9 mouse cellular contexts compared by ENCODE assay signal in genomic region chr11:28852361-28852919, GRCm38 (mm10). TPM values are rescaled to one million over a fixed set of nuclear protein-coding genes. Genes with fewer than 3 reads are reported as not detected.
DNase-seq lines count a peak whose midpoint lies in the region; ATAC-seq and TF ChIP-seq lines count a peak whose summit lies in the region.
"Had no signal": no experiment of that assay in that cellular context is flagged by ENCODE, and none has a peak within 500 bp of the region (broad histone marks: within the 10 kb centered on the region; RNA-seq: fewer than 3 reads in every experiment).

No protein-coding gene starts in this region.

- H3K4me1 ChIP-seq in lung, embryonic 14.5 days (ENCODE audit: insufficient read depth) = 0 out of 2 replicates have a peak, but pooled peaks cover 4% of the 10 kb centered on the region
- H3K4me1 ChIP-seq in forebrain, embryonic 11.5 days (replicated peaks; ENCODE audit: control insufficient read depth, insufficient read depth, low read length) = no peaks in the 10 kb centered on the region
- peaks cover 4% of the 10 kb centered on the region; the same call in 1 of the 2 replicates for H3K4me1 ChIP-seq in intestine, embryonic 15.5 days (replicated peaks)
- H3K4me1 ChIP-seq in neural tube, embryonic 14.5 days (ENCODE audit: control insufficient read depth, insufficient read depth, low read length) = no peaks in the 10 kb centered on the region

- H3K9me3 ChIP-seq in lung, embryonic 14.5 days (ENCODE audit: low read depth, low read length) = no peaks in the 10 kb centered on the region
- H3K9me3 ChIP-seq in forebrain, embryonic 11.5 days (ENCODE audit: control insufficient read depth, low read length) = no peaks in the 10 kb centered on the region
- H3K9me3 ChIP-seq in intestine, embryonic 15.5 days = no peaks in the 10 kb centered on the region
- no peaks in the 10 kb centered on the region for H3K9me3 ChIP-seq in neural tube, embryonic 14.5 days (ENCODE audit: control insufficient read depth, low read length)

- ATAC-seq in lung, embryonic 14.5 days (ENCODE audit: insufficient read depth) = no peak
- ATAC-seq in forebrain, embryonic 11.5 days (replicated peaks; ENCODE audit: low FRiP score) = no peak
- ATAC-seq in intestine, embryonic 15.5 days = no peak
- no peak for ATAC-seq in neural tube, embryonic 14.5 days (ENCODE audit: low read depth)
- no peak for ATAC-seq in megakaryocyte, adult 5-6 weeks (ENCODE audit: poor library complexity, severe bottlenecking)

- no peak for DNase-seq in lung, embryonic 14.5 days
- no peak for DNase-seq in lung, postnatal 25 days (ENCODE audit: low spot score)
- DNase-seq in forebrain, embryonic 11.5 days (ENCODE audit: low spot score) = no peak
- DNase-seq in frontal cortex, postnatal 25 days (ENCODE audit: low spot score in 2 of 2) = no peak
- DNase-seq in adipocyte (ENCODE audit: low spot score) = no peak

- no peaks in the 10 kb centered on the region for H3K27me3 ChIP-seq in lung, embryonic 14.5 days (ENCODE audit: insufficient read depth, low read length)
- H3K27me3 ChIP-seq in forebrain, embryonic 11.5 days (ENCODE audit: control insufficient read depth, insufficient read depth, low read length) = peaks cover 2% of the 10 kb centered on the region; the same call in 1 of the 2 replicates
- H3K27me3 ChIP-seq in intestine, embryonic 15.5 days (replicated peaks) = peaks cover 12% of the 10 kb centered on the region
- peaks cover 6% of the 10 kb centered on the region for H3K27me3 ChIP-seq in neural tube, embryonic 14.5 days (ENCODE audit: control insufficient read depth, insufficient read depth, low read length)

- H3K27ac ChIP-seq in lung, embryonic 14.5 days (ENCODE audit: low read depth) = no peak overlapping the region
- no peak overlapping the region for H3K27ac ChIP-seq in forebrain, embryonic 11.5 days (ENCODE audit: low read depth, low read length)
- no peak overlapping the region for H3K27ac ChIP-seq in intestine, embryonic 15.5 days
- H3K27ac ChIP-seq in neural tube, embryonic 14.5 days (ENCODE audit: low read depth, low read length) = no peak overlapping the region

- peak overlapping the region; percentile 45 for H3K4me3 ChIP-seq in lung, embryonic 14.5 days (ENCODE audit: low read depth, low read length)
- peak overlapping the region; percentile 48; the same call in 1 of the 2 replicates for H3K4me3 ChIP-seq in forebrain, embryonic 11.5 days (ENCODE audit: low read depth, low read length)
- peak overlapping the region; percentile 50; the same call in 1 of the 2 replicates for H3K4me3 ChIP-seq in intestine, embryonic 15.5 days (replicated peaks)
- H3K4me3 ChIP-seq in neural tube, embryonic 14.5 days (ENCODE audit: low read depth, low read length) = no peak overlapping the region

- H3K4me2 ChIP-seq in lung, embryonic 14.5 days = peak overlapping the region; percentile 75
- peak overlapping the region; percentile 85; the same call in 1 of the 2 replicates for H3K4me2 ChIP-seq in forebrain, embryonic 11.5 days (ENCODE audit: low read depth, low read length, severe bottlenecking)
- peak overlapping the region; percentile 95 for H3K4me2 ChIP-seq in intestine, embryonic 15.5 days (replicated peaks)
- H3K4me2 ChIP-seq in neural tube, embryonic 14.5 days (ENCODE audit: low read depth, low read length) = peak overlapping the region; percentile 54; the same call in 1 of the 2 replicates

- TF ChIP-seq CTCF in lung, embryonic 14.5 days (IDR thresholded peaks at IDR 0.05; ENCODE audit: low read depth) = no peak

- H3K36me3 ChIP-seq in lung, embryonic 14.5 days (ENCODE audit: insufficient read depth) = no peaks in the 10 kb centered on the region
- H3K36me3 ChIP-seq in forebrain, embryonic 11.5 days (ENCODE audit: control insufficient read depth, insufficient read depth, low read length) = no peaks in the 10 kb centered on the region
- H3K36me3 ChIP-seq in intestine, embryonic 15.5 days = no peaks in the 10 kb centered on the region
- H3K36me3 ChIP-seq in neural tube, embryonic 14.5 days (ENCODE audit: control insufficient read depth, insufficient read depth, low read length) = no peaks in the 10 kb centered on the region

- 21% methylated on average over 6 of the region's 6 CpGs for WGBS in lung, embryonic 14.5 days
- WGBS in forebrain, embryonic 11.5 days = 39% methylated on average over 6 of the region's 6 CpGs
- 30% methylated on average over 6 of the region's 6 CpGs for WGBS in intestine, embryonic 15.5 days
- WGBS in neural tube, embryonic 14.5 days = 38% methylated on average over 6 of the region's 6 CpGs

- H3K9ac ChIP-seq in lung, embryonic 14.5 days = no peak overlapping the region
- H3K9ac ChIP-seq in forebrain, embryonic 11.5 days (ENCODE audit: low read length) = no peak overlapping the region
- no peak overlapping the region for H3K9ac ChIP-seq in intestine, embryonic 15.5 days
- no peak overlapping the region for H3K9ac ChIP-seq in neural tube, embryonic 14.5 days (replicated peaks; ENCODE audit: low read depth, low read length)

RNA-seq across cellular contexts. Expression of gene Efemp1, which starts 0.6 kb away (rescaled TPM):
- 9.5 and 9.6 TPM in 2 replicates for polyA plus RNA-seq in lung, embryonic 14.5 days (2014; fragmentation: Nextera tagmentation; extraction: Ambion mirVana)
- polyA plus RNA-seq in forebrain, embryonic 11.5 days (2014; fragmentation: Nextera tagmentation; extraction: Ambion mirVana) = 9.5 and 10.1 TPM in 2 replicates
- 12.9 and 15.5 TPM in 2 replicates for polyA plus RNA-seq in intestine, embryonic 15.5 days (2015; fragmentation: Nextera tagmentation; extraction: Ambion mirVana)
- 1.0 and 2.3 TPM in 2 replicates for polyA plus RNA-seq in neural tube, embryonic 14.5 days (2014; fragmentation: Nextera tagmentation; extraction: Ambion mirVana)
- total RNA-seq in megakaryocyte, adult 5-6 weeks (2015) = 0.21 TPM in 1 of 2 replicates, not detected in the other
- total RNA-seq in megakaryocyte, adult 5-6 weeks (2017) = 0.12 TPM in 1 of 2 replicates, not detected in the other
- total RNA-seq: neutrophil, adult 5-6 weeks had no signal
